Mouse (Mus musculus): ENCODE measurements around the gene Rab21.
A peak's percentile ranks its signal among the peaks of the same experiment; 100 is the strongest.
"Not testable (repeated sequence)": the region's sequence is repeated elsewhere in the genome, so short reads cannot be mapped to it uniquely, and the experiment has no call there.

Rab21 gene

GRCm38 (mm10) chr10:115329010-115329530, 13.7 kb upstream of the Rab21 start:
- no peak for DNase-seq (ENCODE audit: low read depth in 2 of 2, low spot score in 2 of 2)

GRCm38 (mm10) chr10:115328514-115328913, 13.1 kb upstream of the Rab21 start:
- DNase-seq (ENCODE audit: low read depth in 2 of 2, low spot score in 2 of 2) = no peak

DNA sequence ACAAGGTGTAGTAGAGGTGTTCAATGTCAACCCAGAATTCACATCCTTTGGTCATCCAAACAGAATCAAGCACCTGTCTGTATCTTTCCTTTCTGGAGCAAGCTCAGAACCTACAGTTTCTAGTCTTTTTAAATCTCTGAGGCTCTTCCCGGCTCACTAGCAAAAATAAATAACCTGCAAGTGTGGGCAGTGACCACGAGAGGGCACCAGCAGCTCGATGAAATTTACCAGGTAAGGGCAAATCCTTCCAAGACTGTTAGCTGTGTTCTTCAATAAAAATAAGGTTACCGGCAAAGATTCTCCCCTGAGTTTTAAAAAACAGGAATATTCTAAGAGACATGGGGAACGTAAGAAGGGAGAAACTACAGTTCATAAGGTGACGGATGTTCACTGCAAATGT, 7.9 kb upstream of the Rab21 start:
- peak; percentile 68 to 72 for DNase-seq (ENCODE audit: low read depth in 2 of 2, low spot score in 2 of 2)

- DNase-seq (ENCODE audit: low read depth in 2 of 2, low spot score in 2 of 2) = no peak
Measured at GRCm38 (mm10) chr10:115321317-115322035, 6.1 kb upstream of the Rab21 start.

- DNase-seq (ENCODE audit: low read depth in 2 of 2, low spot score in 2 of 2) = not testable (repeated sequence)
Measured at GRCm38 (mm10) chr10:115318388-115318787, 3.0 kb upstream of the Rab21 start.

GRCm38 (mm10) chr10:115316313-115316712, 919 bp upstream of the Rab21 start:
- no peak for DNase-seq (ENCODE audit: low read depth in 2 of 2, low spot score in 2 of 2)

GRCm38 (mm10) chr10:115314582-115315452, 577 bp downstream of the Rab21 start:
- peak; percentile 72 to 73 for DNase-seq (ENCODE audit: low read depth in 2 of 2, low spot score in 2 of 2)

DNA sequence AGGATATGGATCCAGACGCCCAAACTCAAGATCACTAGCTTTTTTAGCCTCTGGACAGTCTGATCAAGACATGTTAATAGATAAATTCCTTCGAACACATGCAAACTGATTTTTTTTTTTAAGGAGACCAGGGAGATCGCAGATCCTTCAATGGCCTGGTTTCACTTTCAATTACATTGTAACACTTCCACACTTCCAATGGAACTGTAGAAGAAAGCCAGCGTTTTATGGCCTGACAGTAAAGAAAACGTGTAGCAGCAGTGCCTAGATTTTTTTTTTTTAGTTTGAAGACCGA, 1.2 kb downstream of the Rab21 start:
- no peak for DNase-seq (ENCODE audit: low read depth in 2 of 2, low spot score in 2 of 2)

DNA sequence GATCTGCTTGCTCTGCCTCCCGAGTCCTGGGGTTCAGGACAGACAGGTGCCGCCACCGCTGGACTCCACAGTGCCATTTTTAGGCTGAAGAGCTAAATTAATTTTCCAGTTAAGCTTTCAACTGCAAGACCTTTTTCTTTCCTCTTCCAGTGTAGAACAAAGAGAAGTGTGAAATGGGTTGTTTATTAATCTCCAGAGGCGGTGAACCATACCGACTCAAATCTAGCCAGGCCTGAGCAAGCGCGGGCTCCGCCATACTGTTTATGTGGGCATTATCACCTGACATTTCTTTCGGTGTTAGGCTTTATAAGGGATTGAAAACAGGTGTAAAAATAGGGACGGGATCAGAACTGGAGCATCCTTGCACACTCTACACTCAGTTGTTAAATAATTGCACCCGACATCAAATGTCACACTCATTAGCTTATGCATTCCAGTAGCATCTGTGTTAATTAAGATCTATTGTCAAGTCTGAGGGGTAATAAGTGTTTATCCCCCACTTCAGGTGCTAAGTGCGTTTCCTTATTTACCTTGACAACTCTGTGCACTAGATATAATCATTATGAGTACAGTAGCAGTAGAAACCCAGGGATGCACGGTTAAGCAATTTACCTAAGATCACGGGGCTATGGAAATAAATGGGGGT, 1.6 kb downstream of the Rab21 start:
- no peak for DNase-seq (ENCODE audit: low read depth in 2 of 2, low spot score in 2 of 2)

- DNase-seq (ENCODE audit: low read depth in 2 of 2, low spot score in 2 of 2) = no peak
Measured at GRCm38 (mm10) chr10:115312732-115313131, 2.7 kb downstream of the Rab21 start.

GRCm38 (mm10) chr10:115312194-115312593, 3.2 kb downstream of the Rab21 start:
- no peak for DNase-seq (ENCODE audit: low read depth in 2 of 2, low spot score in 2 of 2)

GRCm38 (mm10) chr10:115311263-115311965, 4.0 kb downstream of the Rab21 start:
- no peak for DNase-seq (ENCODE audit: low read depth in 2 of 2, low spot score in 2 of 2)

DNA sequence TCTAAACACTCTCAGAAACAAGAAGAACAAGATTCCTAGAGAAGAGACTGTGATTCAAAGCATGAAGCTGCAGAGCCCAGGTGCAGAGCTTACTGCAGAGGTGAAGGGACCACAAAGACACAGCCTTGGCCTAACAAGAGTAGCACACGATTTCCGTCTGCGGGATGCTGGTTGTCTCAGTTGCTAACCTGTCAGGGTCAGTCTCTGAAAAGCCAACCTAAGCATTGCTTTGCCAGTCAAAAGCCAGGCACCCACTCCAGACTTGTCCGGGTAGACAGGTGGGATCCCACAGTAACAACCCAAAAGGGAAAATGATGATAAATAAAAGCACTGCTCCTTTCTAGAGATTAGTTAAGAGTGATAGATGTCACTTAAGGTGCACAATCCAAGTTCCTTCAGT, 6.2 kb downstream of the Rab21 start:
- no peak for DNase-seq (ENCODE audit: low read depth in 2 of 2, low spot score in 2 of 2)

DNA sequence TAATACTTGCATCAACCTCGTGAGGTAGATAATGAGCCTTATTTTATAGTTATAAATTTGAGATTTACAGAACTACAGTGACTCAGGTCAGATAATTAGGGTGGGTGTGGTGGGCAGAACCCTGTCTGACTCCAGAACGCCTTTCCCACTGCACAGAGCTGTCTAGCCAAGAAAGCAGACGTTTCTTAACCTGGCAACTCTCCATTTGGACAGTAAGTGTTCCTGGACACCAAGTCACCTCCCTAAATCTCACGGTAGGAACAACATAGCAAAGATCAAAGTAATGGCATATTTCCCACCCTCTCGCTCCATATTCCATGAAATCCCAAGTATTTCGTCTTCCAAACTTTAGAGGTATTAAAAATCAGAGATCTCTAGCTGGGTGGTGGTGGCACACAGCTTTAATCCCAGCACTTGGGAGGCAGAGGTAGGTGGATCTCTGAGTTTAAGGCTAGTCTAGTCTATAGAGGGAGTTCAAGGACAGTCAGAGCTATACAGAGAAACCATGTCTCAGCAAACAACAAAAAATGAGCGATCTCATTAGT, 8.0 kb downstream of the Rab21 start:
- DNase-seq (ENCODE audit: low read depth in 2 of 2, low spot score in 2 of 2) = no peak

GRCm38 (mm10) chr10:115298683-115299082, 16.7 kb downstream of the Rab21 start:
- no peak for DNase-seq (ENCODE audit: low read depth in 2 of 2, low spot score in 2 of 2)

DNA sequence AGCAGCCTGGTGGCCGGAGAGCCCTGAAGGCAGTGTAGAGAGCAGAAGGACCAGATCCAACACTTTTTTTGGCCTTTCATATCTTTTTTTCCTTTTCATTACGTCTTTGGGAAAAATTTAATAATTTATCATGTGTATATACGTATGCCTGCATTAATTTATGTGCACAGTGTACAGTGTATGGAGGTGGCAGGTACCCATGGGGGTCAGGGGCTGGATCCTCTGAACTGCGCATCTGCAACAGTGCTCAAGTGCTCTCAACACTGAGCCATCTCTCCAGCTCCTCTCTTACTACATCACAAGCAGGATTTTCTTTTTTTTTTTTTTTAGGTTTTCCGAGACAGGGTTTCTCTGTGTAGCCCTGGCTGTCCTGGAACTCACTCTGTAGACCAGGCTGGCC, 17.8 kb downstream of the Rab21 start:
- no peak for DNase-seq (ENCODE audit: low read depth in 2 of 2, low spot score in 2 of 2)

DNA sequence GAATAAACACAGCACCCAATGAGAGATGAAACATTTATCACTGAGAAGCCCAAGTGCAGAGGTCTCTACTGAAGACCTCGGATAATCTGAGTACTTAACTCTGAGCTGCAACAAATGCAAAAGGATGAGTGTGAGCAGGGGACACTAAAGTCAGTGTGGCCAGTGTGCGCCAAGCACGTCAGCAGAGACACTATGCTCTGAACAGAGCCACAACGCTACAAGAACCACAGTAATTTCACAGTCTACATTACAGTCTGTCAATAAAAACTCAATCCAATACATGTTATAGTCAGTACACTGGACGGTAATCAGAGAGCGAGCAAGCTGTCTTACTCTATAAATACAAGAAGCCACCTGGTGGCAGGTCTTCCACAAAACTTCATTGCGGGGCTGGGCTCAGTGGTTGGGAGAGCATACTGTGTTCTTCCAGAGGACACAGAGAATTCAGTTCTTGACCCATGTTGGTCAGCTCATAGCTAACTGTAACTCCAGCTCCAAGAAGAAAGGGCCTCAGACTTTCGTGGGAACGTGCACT, 18.9 kb downstream of the Rab21 start:
- DNase-seq (ENCODE audit: low read depth in 2 of 2, low spot score in 2 of 2) = no peak

DNA sequence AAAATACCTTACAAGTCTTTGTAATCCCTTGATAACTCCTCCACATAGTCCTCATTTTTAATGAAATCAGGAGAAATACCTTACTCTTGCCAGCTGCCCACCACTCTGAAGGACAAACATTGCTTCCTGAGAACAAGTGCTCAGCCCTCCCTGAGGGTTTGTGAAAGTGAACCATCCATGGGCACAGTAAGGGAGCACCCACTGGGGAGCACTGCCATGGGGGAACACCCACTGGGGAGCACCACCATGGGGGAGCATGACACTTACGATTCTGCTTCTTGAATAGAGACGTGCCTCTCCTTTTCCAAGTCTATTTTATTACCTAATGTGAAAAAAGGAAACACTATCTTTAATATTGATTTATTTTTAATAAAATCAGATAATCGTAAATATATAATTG, 20.2 kb downstream of the Rab21 start:
- no peak for DNase-seq (ENCODE audit: low read depth in 2 of 2, low spot score in 2 of 2)

DNA sequence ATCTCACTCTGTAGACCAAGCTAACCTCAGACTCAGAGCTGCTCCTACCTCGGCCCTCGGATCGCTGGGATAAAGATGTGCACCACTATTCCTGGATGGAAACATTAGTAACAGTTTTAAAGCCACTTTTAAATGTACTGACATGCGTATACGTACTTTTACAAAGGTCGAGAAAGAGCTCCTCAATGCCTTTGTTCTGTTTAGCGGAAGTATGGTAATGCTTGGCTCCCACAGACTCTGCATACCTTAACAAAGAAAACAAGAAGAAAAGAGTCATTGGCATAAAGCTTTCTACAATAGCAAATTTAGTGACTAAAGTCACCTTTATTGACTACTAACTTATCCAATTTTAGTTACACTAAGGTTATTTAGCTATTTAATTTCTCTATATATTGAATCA, 20.7 kb downstream of the Rab21 start:
- DNase-seq (ENCODE audit: low read depth in 2 of 2, low spot score in 2 of 2) = no peak

- DNase-seq (ENCODE audit: low read depth in 2 of 2, low spot score in 2 of 2) = no peak
Measured at GRCm38 (mm10) chr10:115293946-115294345, 21.4 kb downstream of the Rab21 start.

- no peak for DNase-seq (ENCODE audit: low read depth in 2 of 2, low spot score in 2 of 2)
Measured at GRCm38 (mm10) chr10:115290671-115291070, 24.7 kb downstream of the Rab21 start.

All from CD8-positive naive resting alpha-beta T cell, adult 2 months (primary cell).